In the genomic region with DNA sequence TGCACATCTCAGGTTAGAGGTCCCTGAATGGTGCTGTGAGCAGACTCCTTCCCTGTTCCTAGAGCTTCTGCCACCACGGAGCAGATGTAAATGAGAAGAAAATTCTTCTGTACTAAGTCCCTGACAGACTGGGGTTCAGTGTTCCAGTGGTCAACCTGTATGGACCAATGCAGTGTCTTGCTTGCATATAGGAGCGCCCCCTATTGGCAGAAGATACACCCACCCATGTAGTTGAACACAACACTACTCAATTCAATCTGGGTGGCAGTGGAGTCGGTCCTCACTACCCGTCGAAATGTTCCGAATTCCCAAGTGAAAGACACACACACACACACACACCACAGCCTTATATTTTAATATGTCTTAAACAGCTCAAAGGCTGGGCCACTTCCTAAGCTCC, we compare ENCODE assay signal across 10 mouse cellular contexts.
DNase-seq lines count a peak whose midpoint lies in the region.
"Had no signal": no experiment of that assay in that cellular context is flagged by ENCODE, and none has a peak within 500 bp of the region (broad histone marks: within the 10 kb centered on the region; RNA-seq: fewer than 3 reads in every experiment).

No protein-coding gene starts in this region.

- DNase-seq in kidney, adult 9 months, result peak; percentile 15
- no peak for DNase-seq in kidney, adult 8-10 months
- peak; percentile 10 to 54 for DNase-seq in spleen, postnatal 4 days (ENCODE audit: low spot score in 2 of 2)
- no peak for DNase-seq in spleen, postnatal 14 days (ENCODE audit: low spot score in 2 of 2)
- DNase-seq in R1 (ENCODE audit: low read depth, low spot score), result peak; percentile 61
- DNase-seq in thymus, postnatal 4 days, result peak; percentile 23
- no peak for DNase-seq in yolk sac, embryonic 10.5 days (ENCODE audit: low spot score)
- DNase-seq: gastrocnemius, postnatal 25 days; heart, postnatal 14 days; kidney, postnatal 14 days had no signal

Comparison
In these comparisons a context has a peak if more than half of its experiments do, and no peak if none do; other contexts are left out.
1. DNase-seq: peak in kidney, adult 9 months (single experiment), spleen, postnatal 4 days (2 of 2), R1 (single experiment) and thymus, postnatal 4 days (single experiment); none in kidney, adult 8-10 months (0 of 2), spleen, postnatal 14 days (0 of 2) and yolk sac, embryonic 10.5 days (single experiment).